Mouse (Mus musculus): ENCODE measurements at regions not wholly inside any gene's neighbourhood (a gene's known extent, or its start where the extent isn't known, plus 50 kb on each side); places are given as distances from the start of the nearest gene placed in this dataset.
"Not testable (repeated sequence)": the region's sequence is repeated elsewhere in the genome, so short reads cannot be mapped to it uniquely, and the experiment has no call there.

DNA sequence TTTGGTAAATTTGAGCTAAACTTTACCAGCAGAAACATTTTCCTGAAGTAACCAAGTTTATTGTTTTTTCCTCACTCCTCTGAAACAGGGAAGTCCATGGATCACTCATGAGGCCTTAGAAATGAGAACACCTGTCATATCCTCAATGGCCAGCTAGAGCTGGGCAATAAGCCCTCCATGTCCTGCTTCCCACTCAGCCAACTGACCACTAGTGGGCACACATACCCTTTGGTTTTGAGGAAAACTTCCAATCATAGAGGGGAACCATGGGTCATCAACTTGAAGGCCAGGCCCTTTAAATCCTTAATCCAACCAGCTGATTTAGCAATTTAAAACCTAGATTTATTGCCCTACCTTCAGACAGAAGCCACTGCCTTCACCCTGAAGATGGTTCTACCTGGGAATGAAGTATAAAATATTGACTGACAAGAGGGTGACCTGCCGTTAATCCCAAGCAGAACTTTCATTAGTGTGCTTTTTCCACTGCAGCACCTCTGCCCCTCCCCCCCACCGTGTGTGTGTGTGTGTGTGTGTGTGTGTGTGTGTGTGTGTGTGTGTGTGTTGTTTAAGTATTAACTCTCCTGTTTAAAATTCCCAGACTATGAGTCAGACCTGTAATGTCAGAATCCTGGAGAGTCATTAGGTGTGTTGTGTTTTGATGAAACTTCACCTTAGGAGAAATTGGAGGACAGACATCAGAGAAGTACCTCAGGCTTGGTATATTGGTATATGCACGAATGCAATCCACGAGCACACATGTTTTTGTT lies 312.3 kb downstream of the Hdgfl1 start:
- no peak for DNase-seq (ENCODE audit: low spot score)

DNA sequence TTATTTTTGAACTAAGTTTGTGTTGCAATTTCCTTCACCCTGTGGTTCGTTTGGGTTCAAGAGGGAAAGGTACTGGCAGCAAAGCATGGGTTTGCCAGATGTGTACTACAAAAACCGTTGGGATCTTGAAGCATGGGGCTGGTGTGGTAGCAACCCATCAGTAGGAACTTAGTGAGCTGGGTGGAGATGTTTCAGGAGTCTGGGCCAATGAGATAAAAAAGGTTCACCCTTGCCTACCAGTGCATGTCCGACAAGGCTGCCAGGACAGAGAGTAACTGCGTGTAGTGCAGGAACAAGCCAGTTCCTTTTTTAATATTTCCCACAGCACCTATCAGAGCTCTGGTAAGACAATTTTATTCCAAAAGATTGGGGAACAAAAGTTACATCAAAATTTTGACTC lies 343.3 kb downstream of the Hdgfl1 start:
- DNase-seq (ENCODE audit: low spot score), result no peak

DNA sequence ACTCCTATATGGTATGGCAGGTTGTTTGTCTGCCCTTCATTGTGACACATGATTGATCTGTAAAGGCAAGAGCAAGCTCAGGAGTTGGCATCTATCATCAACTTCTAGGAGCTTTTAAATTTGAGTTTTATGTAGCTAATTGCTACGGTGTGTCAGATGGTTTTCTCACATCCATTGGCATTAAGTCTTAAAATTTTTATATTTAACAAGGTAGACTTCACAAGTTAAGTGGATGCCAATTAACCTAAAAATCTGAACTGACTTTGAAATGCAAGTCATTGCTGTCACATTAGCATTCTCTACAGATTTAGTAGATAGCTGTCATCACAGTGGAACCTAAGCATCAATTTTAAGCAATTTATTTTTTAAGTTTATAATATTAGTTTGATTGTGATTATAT lies 345.5 kb downstream of the Hdgfl1 start:
- no peak for DNase-seq (ENCODE audit: low spot score)

DNA sequence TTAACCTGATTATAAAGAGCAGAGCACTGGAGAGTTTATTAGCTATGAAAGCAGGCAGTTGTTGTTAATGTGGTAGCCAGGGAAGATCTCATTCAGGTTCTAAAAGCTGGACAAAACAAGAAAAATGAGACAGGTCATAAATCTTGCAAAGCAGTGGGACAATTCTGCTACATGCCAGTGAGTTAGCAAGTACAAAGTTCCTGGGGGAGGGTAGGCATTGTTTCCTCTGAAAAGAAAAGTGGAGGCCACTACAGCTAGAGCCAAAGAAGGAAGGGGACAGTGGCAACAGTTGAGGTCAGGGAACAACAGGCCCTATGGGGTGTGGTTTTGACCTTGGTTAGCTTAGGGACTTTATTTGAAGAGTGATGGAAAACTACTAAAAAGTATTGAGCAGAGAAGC lies 364.2 kb downstream of the Hdgfl1 start:
- DNase-seq (ENCODE audit: low spot score), result no peak

DNA sequence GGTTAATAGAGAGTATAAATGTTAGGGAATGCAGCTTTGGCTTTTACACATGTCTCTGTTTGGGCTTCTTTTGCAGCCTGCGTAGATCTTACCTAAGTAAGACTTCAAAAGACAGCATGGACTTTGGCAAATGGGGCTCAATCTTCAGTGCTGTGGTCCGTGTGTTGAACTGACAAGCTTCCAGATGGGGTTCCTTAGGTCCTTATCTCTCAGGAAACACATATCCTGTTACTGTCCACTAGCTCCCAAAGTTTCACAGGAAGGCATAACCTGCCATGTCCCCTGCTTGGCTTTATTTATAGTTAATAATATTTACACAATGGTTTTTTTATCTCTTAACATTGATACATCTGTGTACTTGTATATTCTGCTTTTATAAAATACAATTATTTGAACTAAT lies 365.3 kb downstream of the Hdgfl1 start:
- no peak for DNase-seq (ENCODE audit: low spot score)

DNA sequence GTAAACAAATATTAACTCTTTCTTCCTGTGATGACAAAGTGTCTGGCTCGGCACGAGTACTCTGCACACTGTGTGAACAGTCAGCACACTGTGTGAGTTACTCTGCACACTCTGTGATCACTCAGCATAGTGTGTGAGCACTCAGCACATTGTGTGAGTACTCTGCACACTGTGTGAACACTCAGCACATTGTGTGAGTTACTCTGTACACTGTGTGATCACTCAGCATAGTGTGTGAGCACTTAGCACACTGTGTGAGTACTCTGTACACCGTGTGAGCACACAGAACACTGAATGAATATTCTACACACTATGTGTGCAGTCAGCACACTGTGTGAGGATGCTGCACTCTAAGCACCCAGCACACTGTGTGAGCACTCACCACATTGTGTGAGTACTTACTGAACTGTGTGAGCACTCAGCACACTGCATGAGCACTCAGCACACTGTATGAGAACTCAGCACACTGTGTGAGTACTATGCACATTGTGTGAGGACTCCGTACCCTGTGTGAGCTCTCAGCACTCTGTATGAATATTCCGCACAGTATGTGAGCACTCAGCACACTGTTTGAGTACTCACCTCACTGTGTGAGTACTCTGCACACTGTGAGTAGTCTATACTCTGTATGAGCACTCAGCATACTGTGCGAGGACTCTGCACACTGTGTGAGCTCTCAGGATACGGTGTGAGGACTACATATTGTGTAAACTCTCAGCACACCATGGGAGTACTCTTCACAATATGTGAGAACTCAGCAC lies 381.9 kb downstream of the Hdgfl1 start:
- no peak for DNase-seq (ENCODE audit: low spot score)

DNA sequence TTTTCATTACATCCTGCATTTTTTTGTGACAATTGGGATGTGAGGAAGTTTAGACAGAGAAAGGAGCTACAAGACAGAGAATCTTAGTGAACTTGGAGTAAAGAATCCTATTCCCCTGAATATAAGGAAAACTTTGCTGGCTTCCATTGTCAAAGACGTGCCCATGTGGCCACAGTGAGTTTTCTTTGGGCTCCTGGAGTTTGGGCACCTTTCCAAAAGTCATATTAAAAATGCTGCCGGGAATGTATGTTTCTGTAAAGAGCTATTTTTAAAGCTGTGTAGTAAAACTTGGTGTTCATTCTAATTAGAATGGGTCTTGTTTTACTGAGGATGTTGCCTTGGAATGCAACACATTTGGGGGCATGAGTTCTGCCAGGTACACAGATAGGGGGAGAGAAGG lies 387.3 kb downstream of the Hdgfl1 start:
- no peak for DNase-seq (ENCODE audit: low spot score)

DNA sequence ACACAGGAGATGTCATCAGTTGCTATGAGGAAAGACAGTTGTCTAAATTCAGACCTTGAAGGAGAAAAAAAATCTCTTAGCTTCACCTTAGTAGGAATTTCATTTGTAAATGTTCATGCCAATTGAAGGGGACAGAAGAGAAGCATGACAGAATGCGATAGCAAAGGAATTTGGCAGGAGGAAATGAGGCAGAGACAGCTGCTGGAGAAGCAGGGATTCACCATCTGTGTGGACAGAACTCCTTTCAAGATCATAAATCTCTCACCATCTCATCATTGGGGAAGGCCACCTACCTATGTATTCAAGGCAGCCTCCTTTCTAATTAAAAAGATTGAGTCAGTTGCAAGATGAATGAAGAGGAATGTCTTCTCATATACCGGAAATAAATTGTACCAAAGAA lies 387.8 kb downstream of the Hdgfl1 start:
- DNase-seq (ENCODE audit: low spot score), result no peak

DNA sequence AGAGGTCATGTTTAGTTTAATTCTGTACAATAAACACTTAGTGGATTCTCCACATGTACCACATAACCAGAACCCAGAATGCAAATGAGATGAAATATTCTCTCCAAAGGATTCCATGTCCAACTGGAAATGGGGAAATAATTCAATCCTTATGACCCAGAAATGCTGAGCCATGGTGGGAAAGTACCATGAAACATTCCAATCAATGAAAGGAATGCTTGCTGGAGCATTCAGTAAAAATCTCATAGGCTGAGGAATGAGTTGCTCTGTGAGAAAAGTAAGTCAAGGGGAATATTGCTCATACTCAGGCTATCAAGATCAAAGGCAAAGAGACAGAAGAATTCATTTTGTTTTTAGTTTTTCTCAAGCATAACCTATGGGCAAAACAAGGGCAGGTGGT lies 394.4 kb downstream of the Hdgfl1 start:
- no peak for DNase-seq (ENCODE audit: low spot score)

DNA sequence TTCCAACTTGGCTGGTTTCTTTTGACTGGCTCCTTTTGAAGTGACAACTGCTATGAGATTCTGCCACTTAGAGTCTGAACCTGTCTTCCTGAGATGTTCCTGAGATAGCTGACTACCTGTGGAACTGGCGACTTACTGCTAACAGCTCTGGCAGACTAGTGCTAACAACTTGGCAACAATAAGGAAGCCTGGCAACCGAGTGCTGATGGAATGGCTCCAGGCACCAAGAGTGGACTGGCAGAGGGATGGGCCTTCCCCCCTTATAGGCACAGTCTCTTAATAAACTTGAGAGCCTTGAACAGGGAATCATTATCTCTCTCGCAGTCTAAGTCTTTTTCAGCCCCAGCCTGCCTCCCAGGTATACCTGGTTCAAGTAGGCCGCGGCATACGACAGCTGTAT lies 404.1 kb downstream of the Hdgfl1 start:
- DNase-seq (ENCODE audit: low spot score), result not testable (repeated sequence)

DNA sequence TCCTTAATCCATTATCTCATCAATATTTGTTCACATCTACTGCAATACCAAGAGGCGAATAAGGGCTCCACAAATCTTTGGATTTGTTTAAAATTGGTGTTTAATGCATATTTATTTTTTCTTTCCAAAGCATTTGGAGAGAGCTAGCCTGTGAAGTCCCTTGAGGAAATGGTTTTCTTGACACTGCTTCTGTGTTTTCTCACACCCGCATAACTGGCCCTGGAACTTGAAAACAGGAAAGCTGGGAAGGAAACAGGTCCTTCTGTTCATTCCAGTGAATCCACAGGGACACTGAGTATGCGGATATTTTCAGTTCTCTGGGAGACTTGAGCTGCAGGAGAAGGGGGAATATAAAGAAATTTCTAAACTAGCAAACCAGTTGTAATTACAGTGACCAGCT lies 413.6 kb downstream of the Hdgfl1 start:
- no peak for DNase-seq (ENCODE audit: low spot score)

DNA sequence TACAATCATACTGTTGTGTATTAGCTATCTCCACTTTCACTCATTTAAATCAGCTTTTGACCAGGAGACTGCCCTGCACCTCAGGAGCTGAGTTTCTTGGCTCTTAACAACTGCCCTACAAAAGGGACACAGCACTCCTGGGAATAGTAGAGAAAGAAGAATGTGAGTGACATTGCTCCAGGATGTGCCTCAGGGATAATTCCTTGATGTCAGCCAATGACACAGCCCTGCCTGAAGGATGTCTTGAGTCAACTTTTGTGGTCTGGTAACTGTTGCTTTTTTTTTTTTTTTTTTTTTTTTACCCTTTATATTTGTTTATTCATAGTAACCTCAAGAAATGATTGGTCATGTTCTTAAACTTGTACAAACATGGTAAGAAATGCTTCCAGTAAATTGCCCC lies 415.5 kb downstream of the Hdgfl1 start:
- no peak for DNase-seq (ENCODE audit: low spot score)

DNA sequence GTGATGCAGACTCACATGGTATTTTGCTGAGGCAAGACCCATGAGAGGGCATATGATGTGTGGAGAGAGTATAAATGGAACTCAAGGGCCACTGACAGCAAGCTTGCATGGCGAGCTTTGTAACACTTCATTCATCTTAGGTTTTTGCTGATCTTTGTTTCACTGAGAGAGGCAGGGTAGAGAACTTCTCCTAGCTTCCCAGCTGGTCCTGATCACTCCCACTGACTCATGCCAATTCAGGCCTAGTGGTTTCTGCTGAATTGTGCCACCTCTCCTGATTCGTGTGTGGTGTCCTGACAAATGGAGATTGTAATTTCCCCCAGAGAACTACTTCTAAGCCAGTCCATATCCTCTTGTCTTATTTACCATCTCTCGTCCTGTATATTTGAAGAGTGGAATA lies 419.5 kb downstream of the Hdgfl1 start:
- no peak for DNase-seq (ENCODE audit: low spot score)

DNA sequence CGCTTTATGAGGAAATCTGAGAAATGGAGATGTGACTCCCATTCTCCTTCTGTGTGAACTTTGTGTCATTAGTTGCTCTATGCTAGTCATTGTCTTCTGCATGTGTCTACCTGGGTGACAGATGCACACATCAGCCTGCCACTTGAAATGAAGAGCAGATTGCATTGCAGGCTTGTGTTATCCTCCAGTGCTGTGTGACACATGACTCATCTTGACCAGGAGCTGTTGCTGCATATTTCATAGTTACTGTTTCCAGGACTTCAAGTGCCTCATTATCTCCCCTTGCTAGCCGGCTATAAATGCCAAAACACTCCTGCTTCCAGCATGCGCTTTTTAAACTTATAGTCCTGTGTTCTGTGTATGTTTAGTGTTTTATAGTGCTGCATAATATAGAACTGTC lies 431.2 kb downstream of the Hdgfl1 start:
- DNase-seq (ENCODE audit: low spot score), result no peak

DNA sequence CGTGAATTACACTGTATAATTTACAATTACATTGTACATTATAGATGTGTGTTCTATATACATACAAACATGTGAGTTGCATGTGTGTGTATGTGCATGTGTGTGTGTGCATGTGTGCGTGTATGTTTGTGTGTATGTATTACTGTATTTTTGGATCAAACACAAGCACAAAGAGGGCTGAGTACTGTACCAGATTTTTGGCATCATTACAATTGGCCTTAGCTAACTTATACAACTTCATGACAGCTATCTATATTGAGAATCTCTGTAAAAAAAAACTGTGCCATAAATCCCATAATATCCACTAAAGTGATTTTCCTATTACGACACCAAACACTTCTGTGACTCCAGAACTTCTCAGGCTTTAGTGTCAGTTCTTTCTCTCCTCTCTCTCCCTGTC lies 444.9 kb downstream of the Hdgfl1 start:
- no peak for DNase-seq (ENCODE audit: low spot score)

DNA sequence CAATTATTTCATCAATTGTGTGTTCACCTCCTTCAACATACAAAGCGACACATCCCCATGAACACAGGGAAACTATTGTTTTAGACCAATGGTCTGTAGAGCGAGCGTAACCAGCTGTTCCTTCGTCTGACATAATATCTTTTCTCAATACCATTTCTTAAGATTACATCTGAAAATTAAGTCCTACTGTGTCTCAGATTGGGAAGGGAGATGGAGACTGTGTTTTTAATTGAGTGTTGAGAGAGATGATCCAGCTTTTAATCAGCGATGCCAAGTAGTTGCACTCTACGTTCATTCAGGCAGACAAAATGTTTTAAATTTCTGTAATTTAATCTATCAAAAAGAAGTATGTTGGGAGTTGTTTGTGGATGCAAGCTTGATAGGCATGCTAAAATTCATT lies 445.3 kb downstream of the Hdgfl1 start:
- DNase-seq (ENCODE audit: low spot score), result no peak

DNA sequence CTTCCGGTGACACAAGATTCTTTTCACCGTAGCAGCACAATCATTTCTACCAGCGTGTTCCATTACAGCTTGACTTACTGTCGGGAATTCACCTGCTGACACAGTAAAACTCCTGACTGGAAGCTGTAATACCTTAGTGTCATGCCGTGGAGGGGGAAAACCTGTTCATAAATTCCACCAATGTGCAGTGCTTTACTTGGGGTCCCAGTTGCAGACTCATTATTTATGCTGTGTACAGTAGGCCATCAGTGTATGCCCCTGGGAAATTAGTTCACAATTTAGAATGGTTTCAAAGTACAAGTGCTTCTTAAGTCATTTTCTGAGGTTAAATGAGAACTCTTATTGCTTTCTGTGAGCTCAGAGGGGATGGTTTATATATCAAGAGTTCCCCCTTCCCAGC lies 451.4 kb downstream of the Hdgfl1 start:
- no peak for DNase-seq (ENCODE audit: low spot score)

DNA sequence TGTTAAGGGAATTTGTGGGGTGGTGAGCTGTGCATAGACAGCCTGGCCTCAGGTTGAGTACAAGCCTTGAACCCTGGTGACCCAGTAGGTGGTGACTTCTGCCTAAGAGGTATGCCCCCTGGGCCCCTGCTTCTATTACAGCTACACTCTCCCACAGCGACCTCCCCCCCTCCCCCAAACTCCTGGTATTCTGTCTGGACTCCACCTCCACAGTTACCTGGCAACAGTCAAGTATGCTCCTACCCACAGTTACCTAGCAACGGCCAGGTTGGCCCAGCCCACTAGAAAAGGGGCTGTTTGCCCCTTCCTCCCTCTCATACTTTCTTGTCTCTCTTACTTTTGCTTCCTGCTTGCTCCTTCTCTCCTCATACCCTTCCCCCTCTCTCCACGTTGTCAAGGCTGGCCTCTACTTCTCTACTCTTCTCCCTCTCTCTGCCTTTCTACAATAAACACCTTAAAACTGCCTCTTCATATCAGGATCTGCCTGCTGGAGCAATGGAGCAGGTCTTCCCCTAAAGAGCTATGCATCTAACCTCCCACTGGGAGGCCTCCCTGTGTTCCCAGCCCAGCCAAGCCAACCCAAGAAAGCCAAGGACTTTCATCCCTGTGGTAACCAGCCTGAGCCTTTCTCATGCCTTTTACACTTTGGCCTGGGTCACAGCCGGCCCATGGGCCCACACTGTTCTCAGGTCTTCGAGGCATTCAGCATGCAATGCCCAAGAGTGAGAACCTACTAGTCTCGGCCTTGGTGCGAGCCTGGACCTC lies 457.5 kb downstream of the Hdgfl1 start:
- DNase-seq (ENCODE audit: low spot score), result no peak

DNA sequence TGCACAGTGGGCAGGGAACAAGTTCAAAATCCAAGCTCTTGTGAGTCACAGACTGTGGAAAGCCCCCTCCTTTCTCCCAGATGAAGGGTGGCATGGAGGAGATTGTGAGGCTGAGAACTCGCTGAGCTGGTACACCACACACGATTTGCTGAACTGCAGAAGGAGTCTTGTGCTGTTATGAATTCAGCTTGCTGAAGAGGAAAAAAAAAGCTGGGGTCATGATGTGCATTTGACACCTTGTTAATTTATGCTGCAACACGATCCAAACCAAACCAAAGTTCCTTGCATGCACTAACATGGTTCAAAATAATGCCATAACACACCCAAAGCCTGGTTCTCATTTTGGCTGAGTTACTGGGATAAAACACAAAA lies 485.9 kb downstream of the Hdgfl1 start:
- DNase-seq (ENCODE audit: low spot score), result no peak

DNA sequence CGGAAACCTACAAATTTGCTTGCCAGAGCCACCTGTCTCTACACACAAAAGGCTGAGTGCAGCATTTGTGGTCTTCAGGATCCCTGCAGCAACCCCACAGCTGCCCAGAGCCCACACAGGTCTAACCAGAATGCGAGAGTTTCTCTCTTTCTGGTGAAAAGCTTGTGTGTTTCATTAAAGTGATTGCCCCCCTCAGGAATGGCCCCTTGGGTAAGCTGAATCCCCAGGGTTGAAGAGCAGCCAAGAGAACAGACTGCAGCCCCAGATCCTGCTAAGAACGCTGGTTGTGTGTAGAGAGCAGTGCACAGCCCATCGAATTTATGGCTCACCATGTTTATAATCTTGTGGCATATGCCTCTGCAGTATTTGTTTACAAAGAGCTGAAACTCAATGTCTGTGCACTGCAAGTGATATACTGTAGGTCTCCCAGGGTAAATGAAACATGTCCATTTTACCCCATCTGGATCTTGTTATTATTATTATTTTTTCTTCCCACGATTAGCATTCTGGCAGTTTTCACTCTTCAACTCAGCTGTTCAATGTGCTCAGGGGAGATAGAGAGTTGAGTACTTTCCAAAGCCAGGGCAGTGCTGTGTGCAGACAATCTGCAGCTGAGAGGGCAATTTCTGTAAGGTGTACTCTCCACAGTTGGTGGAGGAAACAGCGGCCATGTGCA lies 486.4 kb downstream of the Hdgfl1 start:
- DNase-seq (ENCODE audit: low spot score), result no peak

DNA sequence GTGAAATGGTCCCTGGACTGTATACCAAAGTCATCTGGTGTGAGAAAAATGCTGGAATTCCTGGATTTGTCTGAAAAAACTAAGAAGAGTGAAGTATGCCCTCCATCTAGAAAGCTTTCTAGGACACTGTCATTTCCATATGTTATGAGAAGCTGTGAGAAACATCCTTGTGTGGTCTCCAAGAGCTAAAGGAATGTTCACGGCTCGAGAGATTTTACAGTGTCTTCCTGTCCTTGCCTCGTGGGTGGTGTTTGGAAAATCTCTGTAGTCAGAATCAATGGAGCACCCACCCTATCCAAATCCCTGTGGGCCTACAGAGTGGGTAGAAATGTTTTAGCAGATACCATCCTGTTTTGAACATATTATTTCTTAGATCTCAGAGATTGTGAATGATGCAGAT lies 487.7 kb downstream of the Hdgfl1 start:
- DNase-seq (ENCODE audit: low spot score), result no peak

DNA sequence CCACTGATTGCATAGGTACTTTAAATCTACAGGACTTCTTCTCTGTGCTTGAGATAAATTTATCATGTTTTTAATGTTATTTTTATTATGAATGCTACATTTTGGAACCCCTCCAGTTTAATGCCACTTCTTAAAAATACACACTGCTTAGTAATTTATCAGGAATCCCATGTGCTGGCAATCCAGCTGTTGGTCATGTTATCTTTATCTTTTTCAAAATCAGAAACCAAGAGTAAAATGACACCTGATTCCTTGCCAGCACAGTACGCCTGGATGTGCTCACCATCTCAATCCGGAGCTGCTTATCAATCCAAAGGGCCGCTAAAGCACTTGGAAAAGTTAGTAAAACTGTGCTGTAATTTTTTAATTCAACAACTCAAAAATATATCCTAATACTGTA lies 497.1 kb downstream of the Hdgfl1 start:
- DNase-seq (ENCODE audit: low spot score), result no peak
